Mouse (Mus musculus) stomach, embryonic 14.5 days (tissue): ENCODE data around the gene Tbc1d10a. TPM values are rescaled to one million over a fixed set of nuclear protein-coding genes. Genes with fewer than 3 reads are reported as not detected.

Source experiments
- ATAC-seq: fragments of 200-750 bp; cut with Nextera tagmentation; 2 replicates; pipeline ENCODE4 v1.8.0; 2017; ENCODE audit warnings: low read depth, moderate TSS enrichment; ENCODE audit not compliant: insufficient number of reproducible peaks, insufficient read depth, low FRiP score
- H3K27ac ChIP-seq: fragments of 300-500 bp; sonication (generic); 2 replicates; pipeline ENCODE4 v1.5.1; 2014; ENCODE audit warnings: mild to moderate bottlenecking, low read length, moderate library complexity, mixed read lengths
- H3K27me3 ChIP-seq: fragments of 300-500 bp; sonication (generic); 2 replicates; pipeline ENCODE4 v1.6.1; 2014; ENCODE audit warnings: low read length, control low read depth, mixed read lengths; ENCODE audit not compliant: control insufficient read depth, insufficient read depth
- H3K36me3 ChIP-seq: fragments of 300-500 bp; sonication (generic); 2 replicates; pipeline ENCODE4 v1.6.1; 2014; ENCODE audit warnings: mild to moderate bottlenecking, control low read depth, low read length, moderate library complexity, mixed read lengths; ENCODE audit not compliant: control insufficient read depth, insufficient read depth
- H3K4me1 ChIP-seq: fragments of 300-500 bp; sonication (generic); 2 replicates; pipeline ENCODE4 v1.6.1; 2014; ENCODE audit warnings: low read length, control low read depth, mixed read lengths; ENCODE audit not compliant: control insufficient read depth, insufficient read depth
- H3K4me2 ChIP-seq: fragments of 300-500 bp; sonication (generic); replicated peaks from 2 replicates; pipeline ENCODE4 v1.6.1; 2014; ENCODE audit warnings: low read depth, low read length, control low read depth
- H3K4me3 ChIP-seq: fragments of 300-500 bp; sonication (generic); 2 replicates; pipeline ENCODE4 v1.5.1; 2014; ENCODE audit warnings: low read depth, low read length, control low read depth
- H3K9ac ChIP-seq: fragments of 300-500 bp; sonication (generic); replicated peaks from 2 replicates; pipeline ENCODE4 v1.6.1; 2014; ENCODE audit warnings: low read depth, mild to moderate bottlenecking, control low read depth, low read length, moderate library complexity, mixed read lengths
- H3K9me3 ChIP-seq: fragments of 300-500 bp; sonication (generic); 2 replicates; pipeline ENCODE4 v1.6.1; 2016; ENCODE audit warnings: low read depth, low read length, control low read depth; ENCODE audit not compliant: control insufficient read depth
- WGBS: fragments of 180-500 bp; shearing (Covaris S2); extraction: QIAGEN DNeasy Blood & Tissue Kit; methylation state at CpG from one replicate; pipeline ENCODE4 v1.1.7; 2014; 5-methylcytosine and 5-hydroxymethylcytosine counted together
- polyA plus RNA-seq: library from polyadenylated mRNA; unstranded; fragments of >200 nt; fragmentation: Nextera tagmentation; extraction: Ambion mirVana; gene quantifications from 2 replicates; pipeline ENCODE4 v1.2.1, GENCODE M21; 2014

Tbc1d10a gene
- polyA plus RNA-seq, 1 experiment from 2014 or later: 17.2 TPM

DNA sequence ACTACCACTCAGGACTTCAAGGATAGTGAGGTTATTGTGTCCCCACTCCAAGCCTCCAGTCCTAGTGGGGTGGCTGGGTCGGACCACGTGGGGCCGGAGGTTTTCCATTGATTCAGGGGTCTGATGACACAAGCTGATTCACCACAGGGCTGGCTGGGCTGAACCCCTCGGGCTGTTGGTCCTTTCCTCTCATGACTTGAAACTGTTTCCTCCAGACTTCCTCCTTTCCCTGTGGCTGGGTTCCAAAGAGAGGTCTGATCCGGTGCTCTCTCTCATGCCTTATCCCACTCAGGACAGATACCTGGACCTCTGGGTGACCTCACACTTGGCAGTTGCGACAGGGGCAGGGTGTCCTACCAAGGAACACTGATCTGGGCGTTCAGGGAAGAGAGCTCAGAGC is 53.6 kb downstream of the Tbc1d10a start:
- no peaks in the 10 kb centered on the region for H3K4me1 ChIP-seq
- H3K9me3 ChIP-seq: no peaks in the 10 kb centered on the region
- no peak overlapping the region for H3K4me3 ChIP-seq
- no peak for ATAC-seq
- no peaks in the 10 kb centered on the region for H3K36me3 ChIP-seq
- 67% methylated on average over 7 of the region's 7 CpGs for WGBS
- no peak overlapping the region for H3K9ac ChIP-seq
- no peaks in the 10 kb centered on the region for H3K27me3 ChIP-seq
- no peak overlapping the region for H3K4me2 ChIP-seq
- H3K27ac ChIP-seq: no peak overlapping the region

- H3K4me2 ChIP-seq: no peak overlapping the region
- H3K9ac ChIP-seq: no peak overlapping the region
- H3K9me3 ChIP-seq: no peaks in the 10 kb centered on the region
- WGBS: 65% methylated on average over 4 of the region's 4 CpGs
- no peaks in the 10 kb centered on the region for H3K4me1 ChIP-seq
- no peak overlapping the region for H3K4me3 ChIP-seq
- no peak overlapping the region for H3K27ac ChIP-seq
- H3K36me3 ChIP-seq: no peaks in the 10 kb centered on the region
- ATAC-seq: no peak
- H3K27me3 ChIP-seq: no peaks in the 10 kb centered on the region
Measured at GRCm38 (mm10) chr11:4241180-4241579, 54.6 kb downstream of the Tbc1d10a start.

DNA sequence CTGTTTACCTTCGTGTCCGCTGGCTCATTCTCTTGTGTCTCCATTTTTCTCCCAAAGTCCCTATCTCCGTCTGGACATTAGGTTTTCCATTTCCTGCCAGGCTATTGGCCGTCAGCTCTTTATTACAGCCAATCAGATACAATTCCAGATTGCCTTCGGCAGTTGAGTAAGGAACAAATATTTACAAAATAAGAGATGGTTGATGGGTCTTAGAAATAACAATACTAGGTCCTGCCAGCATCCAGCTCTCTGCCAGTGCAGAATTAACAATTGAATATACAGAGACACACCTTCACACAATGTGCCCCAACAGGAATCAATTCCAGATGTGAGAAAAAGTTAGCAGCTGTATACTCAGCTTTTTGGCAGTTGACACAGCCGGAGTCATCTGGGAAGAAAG is 59.5 kb downstream of the Tbc1d10a start:
- no peaks in the 10 kb centered on the region for H3K36me3 ChIP-seq
- no peak overlapping the region for H3K4me2 ChIP-seq
- no peak overlapping the region for H3K9ac ChIP-seq
- H3K27me3 ChIP-seq: no peaks in the 10 kb centered on the region
- no peak for ATAC-seq
- H3K9me3 ChIP-seq: no peaks in the 10 kb centered on the region
- H3K27ac ChIP-seq: no peak overlapping the region
- H3K4me1 ChIP-seq: no peaks in the 10 kb centered on the region
- H3K4me3 ChIP-seq: no peak overlapping the region
- WGBS: 50% methylated on average over 6 of the region's 6 CpGs

DNA sequence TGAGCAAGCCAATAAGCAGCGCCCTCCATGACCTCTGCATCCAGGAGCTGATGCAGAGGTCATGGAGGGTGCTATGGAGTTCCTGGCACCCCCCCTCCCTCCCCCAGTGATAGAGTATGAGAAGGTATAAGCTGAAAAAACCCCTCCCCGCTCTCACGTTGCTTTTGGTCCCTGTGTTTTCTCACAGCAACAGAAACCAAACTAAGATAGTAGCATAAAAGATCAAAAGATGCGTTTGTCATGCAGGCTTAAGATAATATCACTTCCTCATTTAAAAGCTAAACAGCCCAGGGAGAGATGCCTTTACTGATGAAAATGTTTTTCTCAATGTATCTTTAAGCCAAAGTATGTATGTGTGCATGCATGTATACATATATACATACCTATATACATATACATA is 60.0 kb downstream of the Tbc1d10a start:
- WGBS: 67% methylated on average over 4 of the region's 4 CpGs
- H3K4me2 ChIP-seq: no peak overlapping the region
- ATAC-seq: no peak
- H3K9ac ChIP-seq: no peak overlapping the region
- no peaks in the 10 kb centered on the region for H3K9me3 ChIP-seq
- H3K36me3 ChIP-seq: no peaks in the 10 kb centered on the region
- no peak overlapping the region for H3K27ac ChIP-seq
- H3K27me3 ChIP-seq: no peaks in the 10 kb centered on the region
- H3K4me1 ChIP-seq: no peaks in the 10 kb centered on the region
- no peak overlapping the region for H3K4me3 ChIP-seq

- Histone ChIP-seq H3K27ac (no peak overlapping the region), H3K36me3 (no peaks in the 10 kb centered on the region), H3K4me1 (no peaks in the 10 kb centered on the region), H3K27me3 (no peaks in the 10 kb centered on the region), H3K9me3 (no peaks in the 10 kb centered on the region), H3K9ac (no peak overlapping the region), H3K4me3 (no peak overlapping the region), H3K4me2 (no peak overlapping the region)
- no peak for ATAC-seq
- WGBS: 76% methylated on average over 14 of the region's 14 CpGs
Measured at GRCm38 (mm10) chr11:4247201-4247959, 60.8 kb downstream of the Tbc1d10a start.

DNA sequence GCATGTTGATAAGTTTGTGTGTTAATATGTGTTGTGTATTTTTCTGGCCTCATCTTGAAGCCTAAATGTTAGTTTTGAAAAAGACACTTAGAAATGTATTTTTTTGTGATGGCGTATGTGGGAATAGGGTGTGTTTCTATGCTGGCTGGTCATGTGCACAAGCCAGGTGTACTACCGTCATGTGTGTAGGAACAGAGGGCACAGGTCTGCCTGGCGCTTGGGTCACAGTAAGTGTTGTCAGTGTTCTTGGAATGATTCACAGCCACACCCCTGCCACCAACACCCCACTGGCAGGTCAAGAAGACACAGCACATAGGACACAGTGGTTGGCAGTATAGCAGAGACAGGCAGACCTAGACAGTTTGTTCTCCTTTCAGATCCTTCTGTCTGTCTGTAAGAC is 62.6 kb downstream of the Tbc1d10a start:
- no peak overlapping the region for H3K27ac ChIP-seq
- no peaks in the 10 kb centered on the region for H3K27me3 ChIP-seq
- no peak for ATAC-seq
- whole genome bisulfite sequencing: 97% methylated on average over 3 of the region's 3 CpGs
- H3K36me3 ChIP-seq: no peaks in the 10 kb centered on the region
- H3K9ac ChIP-seq: no peak overlapping the region
- H3K4me3 ChIP-seq: no peak overlapping the region
- H3K4me1 ChIP-seq: no peaks in the 10 kb centered on the region
- no peak overlapping the region for H3K4me2 ChIP-seq
- no peaks in the 10 kb centered on the region for H3K9me3 ChIP-seq

DNA sequence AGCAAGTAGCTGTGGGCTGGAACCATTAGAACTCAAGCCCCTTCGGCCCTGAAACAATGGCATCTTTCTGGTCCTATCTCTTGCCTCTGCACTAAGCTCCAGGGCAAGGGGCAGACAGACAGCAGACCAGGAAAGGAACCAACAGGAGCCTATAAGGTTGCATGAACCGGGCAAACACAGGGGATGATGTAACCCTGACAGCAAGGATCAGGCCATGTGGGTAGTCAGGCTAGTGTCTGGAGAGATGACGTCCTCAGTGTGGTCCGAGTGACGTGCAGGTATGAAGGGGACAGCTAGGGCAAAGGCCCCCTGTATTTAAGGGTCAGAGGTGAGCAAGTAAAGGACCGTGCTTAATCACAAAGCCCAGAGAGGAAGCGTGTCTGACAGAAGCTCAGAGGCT is 63.7 kb downstream of the Tbc1d10a start:
- WGBS: 73% methylated on average over 7 of the region's 7 CpGs
- no peaks in the 10 kb centered on the region for H3K27me3 ChIP-seq
- H3K4me1 ChIP-seq: no peaks in the 10 kb centered on the region
- ATAC-seq: no peak
- H3K36me3 ChIP-seq: no peaks in the 10 kb centered on the region
- H3K9ac ChIP-seq: no peak overlapping the region
- no peak overlapping the region for H3K4me2 ChIP-seq
- H3K4me3 ChIP-seq: no peak overlapping the region
- H3K27ac ChIP-seq: no peak overlapping the region
- no peaks in the 10 kb centered on the region for H3K9me3 ChIP-seq

DNA sequence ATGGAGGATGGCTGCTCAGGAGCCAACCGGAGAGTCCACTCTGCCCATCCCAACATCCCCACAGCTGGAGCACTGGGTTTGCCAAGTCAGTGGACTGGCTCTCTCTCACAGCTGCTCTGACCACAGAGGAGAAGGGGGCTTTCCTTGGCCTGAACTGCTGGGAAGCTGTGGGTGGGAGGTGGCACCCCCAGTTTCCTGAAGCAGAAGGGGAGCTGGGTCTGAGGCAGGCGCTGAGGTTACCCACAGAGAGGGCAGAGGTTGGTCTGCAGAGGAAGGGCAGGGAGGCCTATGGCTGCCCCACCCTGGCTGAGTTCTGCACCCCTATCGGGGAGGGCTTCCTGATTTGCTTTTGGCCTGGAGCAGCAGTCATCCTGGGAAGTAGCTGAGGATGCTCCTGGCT is 64.8 kb downstream of the Tbc1d10a start:
- Histone ChIP-seq H3K4me2 (no peak overlapping the region), H3K27me3 (no peaks in the 10 kb centered on the region), H3K9me3 (no peaks in the 10 kb centered on the region), H3K9ac (no peak overlapping the region), H3K36me3 (no peaks in the 10 kb centered on the region), H3K4me3 (no peak overlapping the region), H3K27ac (no peak overlapping the region), H3K4me1 (no peaks in the 10 kb centered on the region)
- 79% methylated on average over 3 of the region's 3 CpGs for WGBS
- no peak for ATAC-seq

DNA sequence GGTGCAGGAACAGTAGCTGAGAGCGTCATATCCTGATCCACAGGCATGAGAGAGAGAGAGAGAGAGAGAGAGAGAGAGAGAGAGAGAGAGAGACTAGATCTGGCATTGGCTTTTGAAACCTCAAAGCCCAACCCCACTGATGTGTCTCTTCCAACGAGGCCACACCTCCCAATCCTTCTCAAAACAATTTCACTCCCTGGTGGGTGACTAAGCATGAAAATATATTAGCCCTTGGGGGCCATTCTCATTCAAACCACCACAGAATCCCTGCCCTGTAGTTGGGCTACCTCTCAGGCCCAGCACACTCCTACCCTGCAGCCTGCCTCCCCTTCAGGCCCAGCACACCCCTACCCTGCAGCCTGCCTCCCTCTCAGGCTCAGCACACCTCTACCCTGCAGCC is 66.3 kb downstream of the Tbc1d10a start:
- Histone ChIP-seq H3K27me3 (no peaks in the 10 kb centered on the region), H3K4me2 (no peak overlapping the region), H3K27ac (no peak overlapping the region), H3K36me3 (no peaks in the 10 kb centered on the region), H3K9me3 (no peaks in the 10 kb centered on the region), H3K9ac (no peak overlapping the region), H3K4me3 (no peak overlapping the region), H3K4me1 (no peaks in the 10 kb centered on the region)
- 70% methylated on average over 2 of the region's 2 CpGs for WGBS
- ATAC-seq: no peak
